Mouse (Mus musculus): ENCODE measurements at regions not wholly inside any gene's neighbourhood (a gene's known extent, or its start where the extent isn't known, plus 50 kb on each side); places are given as distances from the start of the nearest gene placed in this dataset.
"Not testable (repeated sequence)": the region's sequence is repeated elsewhere in the genome, so short reads cannot be mapped to it uniquely, and the experiment has no call there.

- Histone ChIP-seq H3K4me1 (ENCODE audit: control insufficient read depth, insufficient read depth, low read length) (no peaks in the 10 kb centered on the region), H3K36me3 (ENCODE audit: control insufficient read depth, insufficient read depth, low read length) (no peaks in the 10 kb centered on the region), H3K9ac (replicated peaks; ENCODE audit: low read depth, low read length) (no peak overlapping the region), H3K27me3 (ENCODE audit: control insufficient read depth, insufficient read depth, low read length) (no peaks in the 10 kb centered on the region), H3K9me3 (ENCODE audit: control insufficient read depth, low read length) (no peaks in the 10 kb centered on the region), H3K4me2 (ENCODE audit: low read depth, low read length) (no peak overlapping the region), H3K27ac (ENCODE audit: low read depth, low read length) (no peak overlapping the region), H3K4me3 (ENCODE audit: low read depth, low read length) (no peak overlapping the region)
- 96% methylated on average over 1 of the region's 1 CpGs for WGBS
- no peak for ATAC-seq (ENCODE audit: low read depth)
These were observed 229.4 kb downstream of the Cd47 start for GRCm38 (mm10) chr16:50029711-50030110.

- H3K27me3 ChIP-seq (ENCODE audit: control insufficient read depth, insufficient read depth, low read length); H3K36me3 ChIP-seq (ENCODE audit: control insufficient read depth, insufficient read depth, low read length); H3K4me2 ChIP-seq (ENCODE audit: low read depth, low read length); H3K27ac ChIP-seq (ENCODE audit: low read depth, low read length); H3K9me3 ChIP-seq (ENCODE audit: control insufficient read depth, low read length); H3K4me3 ChIP-seq (ENCODE audit: low read depth, low read length); H3K4me1 ChIP-seq (ENCODE audit: control insufficient read depth, insufficient read depth, low read length); H3K9ac ChIP-seq (replicated peaks; ENCODE audit: low read depth, low read length): not testable (repeated sequence)
- 0 out of 2 replicates have a peak, but pooled peaks have one; percentile 43 for ATAC-seq (ENCODE audit: low read depth)
These were observed 230.0 kb downstream of the Cd47 start for GRCm38 (mm10) chr16:50030355-50030754.

GRCm38 (mm10) chr16:50030905-50031369 lies 230.6 kb downstream of the Cd47 start:
- WGBS: 77% methylated on average over 2 of the region's 2 CpGs
- H3K27me3 ChIP-seq (ENCODE audit: control insufficient read depth, insufficient read depth, low read length): no peaks in the 10 kb centered on the region
- H3K27ac ChIP-seq (ENCODE audit: low read depth, low read length): no peak overlapping the region
- H3K9ac ChIP-seq (replicated peaks; ENCODE audit: low read depth, low read length): no peak overlapping the region
- no peaks in the 10 kb centered on the region for H3K4me1 ChIP-seq (ENCODE audit: control insufficient read depth, insufficient read depth, low read length)
- H3K4me2 ChIP-seq (ENCODE audit: low read depth, low read length): no peak overlapping the region
- ATAC-seq (ENCODE audit: low read depth): no peak
- H3K4me3 ChIP-seq (ENCODE audit: low read depth, low read length): no peak overlapping the region
- no peaks in the 10 kb centered on the region for H3K36me3 ChIP-seq (ENCODE audit: control insufficient read depth, insufficient read depth, low read length)
- H3K9me3 ChIP-seq (ENCODE audit: control insufficient read depth, low read length): no peaks in the 10 kb centered on the region

- no peak for ATAC-seq (ENCODE audit: low read depth)
- Histone ChIP-seq H3K4me1 (ENCODE audit: control insufficient read depth, insufficient read depth, low read length) (no peaks in the 10 kb centered on the region), H3K4me3 (ENCODE audit: low read depth, low read length) (no peak overlapping the region), H3K36me3 (ENCODE audit: control insufficient read depth, insufficient read depth, low read length) (no peaks in the 10 kb centered on the region), H3K9me3 (ENCODE audit: control insufficient read depth, low read length) (no peaks in the 10 kb centered on the region), H3K4me2 (ENCODE audit: low read depth, low read length) (no peak overlapping the region), H3K27ac (ENCODE audit: low read depth, low read length) (no peak overlapping the region), H3K9ac (replicated peaks; ENCODE audit: low read depth, low read length) (no peak overlapping the region), H3K27me3 (ENCODE audit: control insufficient read depth, insufficient read depth, low read length) (no peaks in the 10 kb centered on the region)
- WGBS: 90% methylated on average over 2 of the region's 2 CpGs
These were observed 232.5 kb downstream of the Cd47 start for GRCm38 (mm10) chr16:50032798-50033197.

- Histone ChIP-seq H3K9ac (replicated peaks; ENCODE audit: low read depth, low read length) (no peak overlapping the region), H3K4me3 (ENCODE audit: low read depth, low read length) (no peak overlapping the region), H3K36me3 (ENCODE audit: control insufficient read depth, insufficient read depth, low read length) (no peaks in the 10 kb centered on the region), H3K27ac (ENCODE audit: low read depth, low read length) (no peak overlapping the region), H3K4me1 (ENCODE audit: control insufficient read depth, insufficient read depth, low read length) (no peaks in the 10 kb centered on the region), H3K4me2 (ENCODE audit: low read depth, low read length) (no peak overlapping the region), H3K9me3 (ENCODE audit: control insufficient read depth, low read length) (no peaks in the 10 kb centered on the region), H3K27me3 (ENCODE audit: control insufficient read depth, insufficient read depth, low read length) (no peaks in the 10 kb centered on the region)
- WGBS: 55% methylated on average over 5 of the region's 5 CpGs
- no peak for ATAC-seq (ENCODE audit: low read depth)
These were observed 236.0 kb downstream of the Cd47 start for GRCm38 (mm10) chr16:50036296-50036734.

- ATAC-seq (ENCODE audit: low read depth): no peak
- 81% methylated on average over 1 of the region's 1 CpGs for WGBS
- H3K9ac ChIP-seq (replicated peaks; ENCODE audit: low read depth, low read length): no peak overlapping the region
These were observed 243.8 kb downstream of the Cd47 start for GRCm38 (mm10) chr16:50044103-50044502.

GRCm38 (mm10) chr16:50045552-50046547 lies 245.5 kb downstream of the Cd47 start:
- 9% methylated on average over 32 of the region's 32 CpGs for WGBS
- Histone ChIP-seq H3K27me3 (ENCODE audit: control insufficient read depth, insufficient read depth, low read length) (no peaks in the 10 kb centered on the region), H3K4me1 (ENCODE audit: control insufficient read depth, insufficient read depth, low read length) (no peaks in the 10 kb centered on the region), H3K27ac (ENCODE audit: low read depth, low read length) (no peak overlapping the region), H3K9me3 (ENCODE audit: control insufficient read depth, low read length) (no peaks in the 10 kb centered on the region), H3K4me3 (ENCODE audit: low read depth, low read length) (peak overlapping the region; percentile 31), H3K9ac (replicated peaks; ENCODE audit: low read depth, low read length) (peak overlapping the region; percentile 43; the same call in 1 of the 2 replicates), H3K4me2 (ENCODE audit: low read depth, low read length) (peak overlapping the region; percentile 63), H3K36me3 (ENCODE audit: control insufficient read depth, insufficient read depth, low read length) (no peaks in the 10 kb centered on the region)
- ATAC-seq (ENCODE audit: low read depth): peak; percentile 93

More at GRCm38 (mm10) chr16:50044103-50044502, 243.8 kb downstream of the Cd47 start:
- no peak overlapping the region for H3K27ac ChIP-seq (ENCODE audit: low read depth, low read length)
- H3K4me1 ChIP-seq (ENCODE audit: control insufficient read depth, insufficient read depth, low read length): no peaks in the 10 kb centered on the region
- H3K4me3 ChIP-seq (ENCODE audit: low read depth, low read length): no peak overlapping the region
- H3K27me3 ChIP-seq (ENCODE audit: control insufficient read depth, insufficient read depth, low read length): no peaks in the 10 kb centered on the region
- no peak overlapping the region for H3K4me2 ChIP-seq (ENCODE audit: low read depth, low read length)
- no peaks in the 10 kb centered on the region for H3K36me3 ChIP-seq (ENCODE audit: control insufficient read depth, insufficient read depth, low read length)
- H3K9me3 ChIP-seq (ENCODE audit: control insufficient read depth, low read length): no peaks in the 10 kb centered on the region

GRCm38 (mm10) chr16:50063540-50063939 lies 263.2 kb downstream of the Cd47 start:
- Histone ChIP-seq H3K9ac (replicated peaks; ENCODE audit: low read depth, low read length) (no peak overlapping the region), H3K36me3 (ENCODE audit: control insufficient read depth, insufficient read depth, low read length) (no peaks in the 10 kb centered on the region), H3K9me3 (ENCODE audit: control insufficient read depth, low read length) (no peaks in the 10 kb centered on the region), H3K27me3 (ENCODE audit: control insufficient read depth, insufficient read depth, low read length) (no peaks in the 10 kb centered on the region), H3K4me3 (ENCODE audit: low read depth, low read length) (no peak overlapping the region), H3K4me2 (ENCODE audit: low read depth, low read length) (no peak overlapping the region), H3K4me1 (ENCODE audit: control insufficient read depth, insufficient read depth, low read length) (no peaks in the 10 kb centered on the region), H3K27ac (ENCODE audit: low read depth, low read length) (no peak overlapping the region)
- no peak for ATAC-seq (ENCODE audit: low read depth)
- 88% methylated on average over 4 of the region's 4 CpGs for WGBS

- Histone ChIP-seq H3K9ac (replicated peaks; ENCODE audit: low read depth, low read length) (no peak overlapping the region), H3K36me3 (ENCODE audit: control insufficient read depth, insufficient read depth, low read length) (no peaks in the 10 kb centered on the region), H3K4me3 (ENCODE audit: low read depth, low read length) (no peak overlapping the region), H3K4me1 (ENCODE audit: control insufficient read depth, insufficient read depth, low read length) (no peaks in the 10 kb centered on the region), H3K9me3 (ENCODE audit: control insufficient read depth, low read length) (no peaks in the 10 kb centered on the region), H3K4me2 (ENCODE audit: low read depth, low read length) (no peak overlapping the region), H3K27me3 (ENCODE audit: control insufficient read depth, insufficient read depth, low read length) (no peaks in the 10 kb centered on the region), H3K27ac (ENCODE audit: low read depth, low read length) (no peak overlapping the region)
- no peak for ATAC-seq (ENCODE audit: low read depth)
- WGBS: 90% methylated on average over 5 of the region's 5 CpGs
These were observed 265.2 kb downstream of the Cd47 start for GRCm38 (mm10) chr16:50065336-50066082.

Measured in neural tube, embryonic 14.5 days (tissue).